Mouse (Mus musculus) CH12.LX (cell line): ENCODE results near the gene Mtf1. TPM values are rescaled to one million over a fixed set of nuclear protein-coding genes. Genes with fewer than 3 reads are reported as not detected.

Source experiments
- DNase-seq: peaks from one replicate; pipeline ENCODE4 v3.0.0-alpha.2; 2013; ENCODE audit errors: extremely low read depth
- H3K27ac ChIP-seq: 2 replicates; pipeline ENCODE4 v1.5.1; 2012; ENCODE audit warnings: low read depth, mild to moderate bottlenecking, control low read depth, moderate library complexity; ENCODE audit not compliant: insufficient read depth
- H3K27me3 ChIP-seq: replicated peaks from 2 replicates; pipeline ENCODE3; 2012; ENCODE audit warnings: inconsistent platforms
- H3K36me3 ChIP-seq, 2 experiments: replicated peaks in 1 of 2; 2 replicates each; pipeline versions ENCODE3 to v1.6.1; 2012; ENCODE audit warnings: inconsistent platforms in 1 of 2, low read length in 1 of 2, mild to moderate bottlenecking in 1 of 2, mixed read lengths in 1 of 2, moderate library complexity in 1 of 2; ENCODE audit not compliant: control insufficient read depth in 1 of 2, insufficient read depth in 1 of 2
- H3K4me1 ChIP-seq, 2 experiments: 2 replicates each; pipeline ENCODE4 v1.6.1; 2012; ENCODE audit warnings: inconsistent platforms in 1 of 2, moderate library complexity in 1 of 2; ENCODE audit not compliant: insufficient read depth in 2 of 2, control insufficient read depth in 1 of 2
- H3K4me2 ChIP-seq: 2 replicates; pipeline ENCODE4 v1.6.1; 2012; ENCODE audit warnings: low read depth, mild to moderate bottlenecking, control low read depth; ENCODE audit not compliant: poor library complexity, insufficient read depth, severe bottlenecking
- H3K4me3 ChIP-seq, 3 experiments: fragments of 150-350 bp in 1 of 3; sonication (generic) in 1 of 3; replicated peaks in 1 of 3; 2 replicates each; pipeline versions ENCODE3 to v1.5.1; 2011 to 2012; ENCODE audit warnings: low read depth in 2 of 3, low read length in 2 of 3, mild to moderate bottlenecking in 2 of 3, moderate library complexity in 2 of 3, control low read depth in 1 of 3, improper control_type of control experiment in 1 of 3, inconsistent platforms in 1 of 3, mixed read lengths in 1 of 3; ENCODE audit not compliant: poor library complexity in 1 of 3
- H3K79me2 ChIP-seq: replicated peaks from 2 replicates; pipeline ENCODE4 v1.6.1; 2012; ENCODE audit warnings: mild to moderate bottlenecking, moderate library complexity; ENCODE audit not compliant: control insufficient read depth, poor library complexity, insufficient read depth, severe bottlenecking; ENCODE audit errors: extremely low read depth
- H3K9ac ChIP-seq: 2 replicates; pipeline ENCODE4 v1.6.1; 2012; ENCODE audit warnings: low read depth, mild to moderate bottlenecking, control low read depth, moderate library complexity; ENCODE audit not compliant: insufficient read depth
- H3K9me3 ChIP-seq: replicated peaks from 2 replicates; pipeline ENCODE3; 2012; ENCODE audit warnings: low read length, inconsistent platforms, mixed read lengths
- E2F4 ChIP-seq: IDR thresholded peaks from 2 replicates; pipeline ENCODE4 v1.6.1; 2011; ENCODE audit warnings: low read depth, low read length, improper control_type of control experiment; ENCODE audit not compliant: insufficient replicate concordance
- ELF1 ChIP-seq: IDR thresholded peaks from 2 replicates; pipeline ENCODE4 v1.6.1; 2014; ENCODE audit warnings: low read depth, mild to moderate bottlenecking, inconsistent platforms, low read length, improper control_type of control experiment
- EP300 ChIP-seq: IDR thresholded peaks from 2 replicates; pipeline ENCODE4 v1.6.1; 2011; ENCODE audit warnings: low read length, improper control_type of control experiment
- ETS1 ChIP-seq: conservative IDR thresholded peaks from 2 replicates; pipeline ENCODE4 v1.6.1; 2012; ENCODE audit warnings: low read depth, mild to moderate bottlenecking, inconsistent platforms, low read length, improper control_type of control experiment, moderate library complexity
- IRF4 ChIP-seq: IDR thresholded peaks from 2 replicates; pipeline ENCODE4 v1.6.1; 2014; ENCODE audit warnings: low read depth, mild to moderate bottlenecking, inconsistent platforms, low read length, improper control_type of control experiment
- JUN ChIP-seq: IDR thresholded peaks from 2 replicates; pipeline ENCODE4 v1.6.1; 2011; ENCODE audit warnings: low read depth, mild to moderate bottlenecking, low read length, improper control_type of control experiment, moderate library complexity; ENCODE audit not compliant: insufficient read depth
- KAT2A ChIP-seq: IDR thresholded peaks from 2 replicates; pipeline ENCODE4 v1.6.1; 2012; ENCODE audit warnings: low read length, improper control_type of control experiment, inconsistent platforms; ENCODE audit not compliant: insufficient replicate concordance
- MYC ChIP-seq: IDR thresholded peaks from 2 replicates; pipeline ENCODE4 v1.6.1; 2011; ENCODE audit warnings: low read depth, mild to moderate bottlenecking, improper control_type of control experiment, low read length
- NELFE ChIP-seq: IDR thresholded peaks from 2 replicates; pipeline ENCODE4 v1.6.1; 2011; ENCODE audit warnings: low read depth, low read length, improper control_type of control experiment
- NRF1 ChIP-seq: IDR thresholded peaks from 2 replicates; pipeline ENCODE4 v1.6.1; 2014; ENCODE audit warnings: low read depth, mild to moderate bottlenecking, inconsistent platforms, low read length, improper control_type of control experiment, moderate library complexity
- PAX5 ChIP-seq: IDR thresholded peaks from 2 replicates; pipeline ENCODE4 v1.6.1; 2012; ENCODE audit warnings: low read length, inconsistent platforms, mixed read lengths
- RAD21 ChIP-seq: IDR thresholded peaks from 2 replicates; pipeline ENCODE4 v1.6.1; 2011; ENCODE audit warnings: low read depth, mild to moderate bottlenecking, low read length, improper control_type of control experiment, moderate library complexity
- RCOR1 ChIP-seq: conservative IDR thresholded peaks from 2 replicates; pipeline ENCODE4 v1.6.1; 2012; ENCODE audit warnings: low read depth, mild to moderate bottlenecking, inconsistent platforms, low read length, improper control_type of control experiment
- TCF12 ChIP-seq: IDR thresholded peaks from 2 replicates; pipeline ENCODE4 v1.6.1; 2014; ENCODE audit warnings: low read depth, mild to moderate bottlenecking, inconsistent platforms, low read length, improper control_type of control experiment
- UBTF ChIP-seq: IDR thresholded peaks from 2 replicates; pipeline ENCODE4 v1.6.1; 2012; ENCODE audit warnings: low read depth, mild to moderate bottlenecking, inconsistent platforms, low read length, improper control_type of control experiment, moderate library complexity
- ZKSCAN1 ChIP-seq: IDR thresholded peaks from 2 replicates; pipeline ENCODE4 v1.6.1; 2012; ENCODE audit warnings: low read depth, inconsistent platforms, low read length, improper control_type of control experiment, borderline replicate concordance
- ZMIZ1 ChIP-seq: IDR thresholded peaks from 2 replicates; pipeline ENCODE4 v1.6.1; 2012; ENCODE audit warnings: low read depth, mild to moderate bottlenecking, inconsistent platforms, low read length, improper control_type of control experiment
- dilution Hi-C: fragments of 300-500 bp; cut with MboI; formaldehyde crosslinking; loops from 2 replicates; pipeline ENCODE4 v1.14.3; 2020; ENCODE audit warnings: low sequenced_read_pairs; ENCODE audit not compliant: extremely low pct_unique_long_range_greater_than_20kb, extremely low pct_ligation_motif_present
- in situ Hi-C: fragments of 300-500 bp; cut with MboI; formaldehyde crosslinking; loops from 3 replicates; pipeline ENCODE4 v1.14.3; 2019; ENCODE audit warnings: low sequenced_read_pairs, low pct_ligation_motif_present, low pct_unique_long_range_greater_than_20kb, mixed read lengths
- polyA plus RNA-seq: library from polyadenylated mRNA; unstranded; fragments of >175 nt; gene quantifications from 2 replicates; pipeline ENCODE4 v1.2.1, GENCODE M21; 2012; ENCODE audit warnings: low read depth; ENCODE audit not compliant: insufficient read length
- total RNA-seq, 2 experiments: library from RNA; depleted of rRNA; stranded (reverse); fragments of 300-350 nt in 1 of 2; fragments of >200 nt in 1 of 2; gene quantifications; 2 replicates each; pipeline ENCODE4 v1.2.3; 2012 to 2014

The Mtf1 gene
- total and polyA plus RNA-seq, 3 experiments = 6.8 to 19.8 (median 9.8) TPM

GRCm38 (mm10) chr4:124888702-124889101, 86.8 kb downstream of the Mtf1 start:
- Histone ChIP-seq H3K27ac (no peak overlapping the region), H3K4me2 (no peak overlapping the region), H3K27me3 (peaks cover 83% of the 10 kb centered on the region), H3K9me3 (no peaks in the 10 kb centered on the region), H3K79me2 (no peaks in the 10 kb centered on the region), H3K36me3 (no peaks in the 10 kb centered on the region), H3K9ac (no peak overlapping the region), H3K4me3 (no peak overlapping the region), H3K4me1 (peaks cover 0 to 3% of the 10 kb centered on the region in 2 experiments; a peak in 1 of 4 replicates)
- dilution Hi-C loops = no loop called here
- no peak for DNase-seq
- no peak for TF ChIP-seq ZKSCAN1
- no peak for TF ChIP-seq TCF12
- TF ChIP-seq JUN = no peak
- no peak for TF ChIP-seq ETS1
- TF ChIP-seq NELFE = no peak
- no peak for TF ChIP-seq NRF1
- TF ChIP-seq EP300 = no peak
- no peak for TF ChIP-seq E2F4
- no peak for TF ChIP-seq MYC
- no peak for TF ChIP-seq ELF1
- in situ Hi-C loops = no loop called here

- peaks cover 87% of the 10 kb centered on the region for H3K27me3 ChIP-seq
- dilution Hi-C loops = no loop called here
- no peak for TF ChIP-seq ETS1
- no peak for TF ChIP-seq ELF1
- no peak for TF ChIP-seq NRF1
Measured at GRCm38 (mm10) chr4:124889935-124890334, 88.0 kb downstream of the Mtf1 start.

GRCm38 (mm10) chr4:124890831-124891230, 88.9 kb downstream of the Mtf1 start:
- no peaks in the 10 kb centered on the region for H3K36me3 ChIP-seq
- no peak overlapping the region for H3K4me3 ChIP-seq
- peaks cover 0 to 6% of the 10 kb centered on the region in 2 experiments; a peak in 1 of 4 replicates for H3K4me1 ChIP-seq
- H3K27ac ChIP-seq = no peak overlapping the region
- no peak overlapping the region for H3K9ac ChIP-seq
- no peaks in the 10 kb centered on the region for H3K79me2 ChIP-seq
- in situ Hi-C loops (no loop called here), dilution Hi-C loops (no loop called here)
- H3K9me3 ChIP-seq = peaks cover 3% of the 10 kb centered on the region
- TF ChIP-seq ZMIZ1 = no peak
- no peak for TF ChIP-seq PAX5
- no peak for TF ChIP-seq RCOR1
- no peak for TF ChIP-seq KAT2A
- TF ChIP-seq IRF4 = no peak
- no peak for TF ChIP-seq UBTF
- no peak for TF ChIP-seq ETS1
- TF ChIP-seq RAD21 = no peak
- TF ChIP-seq, all 38 proteins: peak for 0
- no peak for DNase-seq
- peaks cover 90% of the 10 kb centered on the region for H3K27me3 ChIP-seq
- H3K4me2 ChIP-seq = no peak overlapping the region

More at GRCm38 (mm10) chr4:124889935-124890334, 88.0 kb downstream of the Mtf1 start:
- Histone ChIP-seq H3K27ac (no peak overlapping the region), H3K9ac (no peak overlapping the region), H3K4me1 (peaks cover 0 to 6% of the 10 kb centered on the region in 2 experiments; a peak in 1 of 4 replicates), H3K79me2 (no peaks in the 10 kb centered on the region), H3K4me3 (no peak overlapping the region), H3K9me3 (peaks cover 3% of the 10 kb centered on the region), H3K36me3 (no peaks in the 10 kb centered on the region), H3K4me2 (no peak overlapping the region)
- no peak for DNase-seq
- in situ Hi-C loops = no loop called here
